Mouse (Mus musculus): ENCODE results near the gene Zar1. TPM values are rescaled to one million over a fixed set of nuclear protein-coding genes. Genes with fewer than 3 reads are reported as not detected.
"Not testable (repeated sequence)": the region's sequence is repeated elsewhere in the genome, so short reads cannot be mapped to it uniquely, and the experiment has no call there.

Zar1 gene
- polyA plus RNA-seq, 1 experiment from 2014 or later: 1.1 TPM

- not testable (repeated sequence) for H3K9ac ChIP-seq; H3K4me3 ChIP-seq (replicated peaks); H3K27me3 ChIP-seq; H3K9me3 ChIP-seq; H3K4me1 ChIP-seq; H3K36me3 ChIP-seq (replicated peaks); H3K27ac ChIP-seq; ATAC-seq (ENCODE audit: low FRiP score); H3K4me2 ChIP-seq
- 92% methylated on average over 2 of the region's 2 CpGs for WGBS
Observed at GRCm38 (mm10) chr5:72563183-72563582, 17.9 kb downstream of the Zar1 start.

DNA sequence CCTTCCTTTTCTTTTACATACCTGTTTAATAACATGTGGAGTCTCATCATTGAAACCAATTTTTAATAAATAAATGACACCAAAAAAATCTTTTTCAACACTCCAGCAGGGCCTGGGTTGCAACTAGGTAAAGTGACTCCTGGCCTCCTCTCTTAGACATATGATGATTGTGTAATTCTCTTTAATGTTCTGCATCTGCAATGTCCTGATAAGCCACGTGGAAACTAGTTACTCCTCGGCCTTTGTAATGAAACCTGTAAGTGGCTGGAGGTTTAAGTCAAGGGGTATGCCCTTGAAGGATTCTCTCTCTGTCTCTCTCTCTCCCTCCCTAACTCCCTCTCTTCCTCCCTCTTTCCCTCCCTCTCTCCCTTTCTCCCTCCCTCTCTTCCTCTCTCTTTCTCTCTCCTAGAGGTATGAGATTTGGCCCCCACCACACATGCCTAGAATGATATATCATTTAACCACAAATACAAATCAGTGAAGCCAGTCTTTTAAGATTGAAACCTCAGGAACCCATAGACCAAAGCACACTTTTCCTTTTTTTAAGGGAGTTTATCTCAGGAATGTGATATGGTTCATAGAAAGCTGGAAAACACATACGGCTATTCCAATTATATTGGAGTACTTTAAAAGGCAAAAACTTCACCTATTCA is 20.0 kb downstream of the Zar1 start:
- 82% methylated on average over 3 of the region's 3 CpGs for WGBS
- no peaks in the 10 kb centered on the region for H3K36me3 ChIP-seq (replicated peaks)
- H3K27ac ChIP-seq: no peak overlapping the region
- no peak overlapping the region for H3K4me2 ChIP-seq
- no peaks in the 10 kb centered on the region for H3K9me3 ChIP-seq
- no peak for ATAC-seq (ENCODE audit: low FRiP score)
- peaks cover 7% of the 10 kb centered on the region; the same call in 1 of the 2 replicates for H3K4me1 ChIP-seq
- H3K27me3 ChIP-seq: no peaks in the 10 kb centered on the region
- no peak overlapping the region for H3K9ac ChIP-seq
- H3K4me3 ChIP-seq (replicated peaks): no peak overlapping the region

DNA sequence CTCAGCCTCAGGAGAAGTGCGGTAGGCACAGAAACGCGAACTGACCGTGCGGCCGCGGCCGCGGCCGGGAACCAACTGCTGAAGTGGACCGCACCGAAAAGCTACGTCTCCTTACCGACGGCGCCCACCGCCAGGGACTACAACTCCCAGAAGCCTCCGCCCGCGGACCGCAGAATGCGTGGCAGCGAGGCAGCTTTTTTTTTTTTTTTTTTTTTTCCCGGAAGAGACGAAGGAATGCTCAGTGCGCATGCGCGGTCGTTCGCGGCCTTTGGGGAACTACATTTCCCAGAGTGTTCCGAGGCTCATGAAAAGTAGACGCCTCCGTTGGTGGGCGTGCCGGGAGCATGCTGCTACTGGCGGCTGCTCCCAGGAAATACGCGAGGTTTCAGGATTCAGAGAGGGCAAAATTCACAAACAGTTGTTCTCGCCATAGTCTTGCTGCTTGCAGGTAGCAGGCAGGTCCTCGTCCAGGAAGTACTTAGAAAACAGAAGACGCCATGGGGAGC is 21.5 kb downstream of the Zar1 start, which contains the start of gene Nfxl1:
Gene Nfxl1 (minus strand): TSS at position 141 of the 506 bp plus-strand sequence.
- peak within 1 kb of the TSS; percentile 80 for H3K4me2 ChIP-seq
- H3K9ac ChIP-seq: peak within 1 kb of the TSS; percentile 92
- H3K27ac ChIP-seq: peak within 1 kb of the TSS; percentile 51
- peak within 1 kb of the TSS; percentile 84 for H3K4me3 ChIP-seq (replicated peaks)
- under 1% methylated on average over 42 of the region's 42 CpGs for WGBS
- peak; percentile 96 for ATAC-seq (ENCODE audit: low FRiP score)
- H3K36me3 ChIP-seq (replicated peaks): peaks cover 4% of the 10 kb centered on the region; the same call in 1 of the 2 replicates
- no peaks in the 10 kb centered on the region for H3K9me3 ChIP-seq
- no peaks in the 10 kb centered on the region for H3K27me3 ChIP-seq
- H3K4me1 ChIP-seq: peaks cover 7% of the 10 kb centered on the region; the same call in 1 of the 2 replicates

DNA sequence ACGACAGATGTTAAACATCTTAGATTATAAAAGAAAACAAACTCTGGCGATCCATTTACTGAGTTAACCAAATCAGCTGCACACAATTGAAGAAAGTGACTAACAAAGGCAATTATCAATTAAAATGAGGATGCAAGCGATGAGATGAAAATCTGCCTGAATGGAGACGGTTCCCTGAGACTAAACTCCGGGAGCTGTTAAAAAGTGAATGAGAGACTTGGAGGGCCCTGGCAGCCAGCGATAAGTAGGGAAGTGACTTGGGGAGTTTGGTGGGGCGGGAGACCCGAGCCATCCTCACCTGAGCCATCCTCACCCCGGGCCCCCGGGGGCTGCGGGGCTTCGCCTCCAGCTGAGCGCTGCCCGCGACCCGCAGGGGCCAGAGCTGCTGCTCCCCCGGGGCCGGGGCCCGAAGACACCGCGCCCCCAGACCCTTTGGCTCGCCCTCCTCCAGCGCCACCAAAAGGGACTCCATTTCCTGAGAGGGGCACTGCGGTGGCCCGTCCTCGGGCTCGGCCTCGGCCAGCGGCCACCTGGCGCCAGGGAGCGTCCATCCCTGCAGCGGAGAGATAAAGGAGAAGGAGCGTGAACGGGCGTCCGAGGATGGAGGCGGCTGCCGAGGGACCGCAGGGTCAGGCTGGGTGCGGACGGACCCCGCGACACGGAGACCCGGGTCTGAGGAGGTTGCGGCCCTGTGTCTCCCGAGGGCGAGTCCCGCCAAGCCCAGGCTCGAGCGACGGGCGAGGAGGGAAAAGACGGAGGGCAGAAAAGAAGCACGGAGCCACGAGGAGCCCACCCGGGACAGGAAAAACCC is 22.1 kb downstream of the Zar1 start:
- peak overlapping the region; percentile 51 for H3K27ac ChIP-seq
- whole genome bisulfite sequencing: under 1% methylated on average over 57 of the region's 57 CpGs
- H3K27me3 ChIP-seq: no peaks in the 10 kb centered on the region
- ATAC-seq (ENCODE audit: low FRiP score): peak; percentile 82
- H3K4me3 ChIP-seq (replicated peaks): peak overlapping the region; percentile 84
- peaks cover 4% of the 10 kb centered on the region; the same call in 1 of the 2 replicates for H3K36me3 ChIP-seq (replicated peaks)
- peaks cover 7% of the 10 kb centered on the region; the same call in 1 of the 2 replicates for H3K4me1 ChIP-seq
- peak overlapping the region; percentile 92 for H3K9ac ChIP-seq
- peak overlapping the region; percentile 80 for H3K4me2 ChIP-seq
- H3K9me3 ChIP-seq: no peaks in the 10 kb centered on the region

GRCm38 (mm10) chr5:72556245-72556644 is 24.8 kb downstream of the Zar1 start:
- peaks cover 7% of the 10 kb centered on the region; the same call in 1 of the 2 replicates for H3K4me1 ChIP-seq
- H3K9me3 ChIP-seq: no peaks in the 10 kb centered on the region
- no peak overlapping the region for H3K4me2 ChIP-seq
- ATAC-seq (ENCODE audit: low FRiP score): no peak
- no peak overlapping the region for H3K4me3 ChIP-seq (replicated peaks)
- no peak overlapping the region for H3K27ac ChIP-seq
- no peak overlapping the region for H3K9ac ChIP-seq
- 86% methylated on average over 3 of the region's 3 CpGs for WGBS
- no peaks in the 10 kb centered on the region for H3K27me3 ChIP-seq
- peaks cover 4% of the 10 kb centered on the region; the same call in 1 of the 2 replicates for H3K36me3 ChIP-seq (replicated peaks)

GRCm38 (mm10) chr5:72551209-72551608 is 29.8 kb downstream of the Zar1 start:
- H3K27ac ChIP-seq: no peak overlapping the region
- peaks cover 12% of the 10 kb centered on the region for H3K36me3 ChIP-seq (replicated peaks)
- H3K9me3 ChIP-seq: no peaks in the 10 kb centered on the region
- no peak for ATAC-seq (ENCODE audit: low FRiP score)
- 97% methylated on average over 3 of the region's 3 CpGs for WGBS
- H3K27me3 ChIP-seq: no peaks in the 10 kb centered on the region
- no peaks in the 10 kb centered on the region for H3K4me1 ChIP-seq
- no peak overlapping the region for H3K9ac ChIP-seq
- no peak overlapping the region for H3K4me3 ChIP-seq (replicated peaks)
- no peak overlapping the region for H3K4me2 ChIP-seq

DNA sequence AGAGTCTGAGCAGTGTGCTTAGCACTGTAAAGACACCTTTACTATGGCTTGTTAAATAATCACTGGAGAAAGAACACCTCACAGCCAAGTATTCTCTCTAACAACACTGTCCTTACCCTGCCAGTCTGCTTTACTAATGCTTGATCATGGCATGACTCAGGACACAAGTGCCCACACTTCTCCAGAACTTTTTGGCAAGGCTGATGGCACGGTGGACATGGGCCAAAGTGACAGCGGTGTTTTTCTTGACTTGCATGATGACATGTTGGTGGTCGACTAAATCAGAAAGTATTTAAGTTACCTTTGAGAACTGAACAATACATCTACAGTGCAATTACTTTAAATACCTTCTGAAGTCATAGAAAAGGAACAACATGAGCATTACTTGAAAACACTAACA is 52.2 kb downstream of the Zar1 start:
- no peak overlapping the region for H3K27ac ChIP-seq
- H3K4me3 ChIP-seq (replicated peaks): no peak overlapping the region
- H3K27me3 ChIP-seq: no peaks in the 10 kb centered on the region
- H3K9ac ChIP-seq: no peak overlapping the region
- no peaks in the 10 kb centered on the region for H3K9me3 ChIP-seq
- peaks cover 38% of the 10 kb centered on the region for H3K36me3 ChIP-seq (replicated peaks)
- no peak for ATAC-seq (ENCODE audit: low FRiP score)
- H3K4me2 ChIP-seq: no peak overlapping the region
- WGBS: 96% methylated on average over 3 of the region's 3 CpGs
- H3K4me1 ChIP-seq: no peaks in the 10 kb centered on the region

Other genes starting within 250 kb of the Zar1 start
- 0.62 and 1.0 TPM in 2 replicates for gene Corin, start 76.8 kb downstream of the Zar1 start, polyA plus RNA-seq (2016; fragmentation: Nextera tagmentation; extraction: Ambion mirVana)
- 21.8 and 24.8 TPM in 2 replicates for gene Nfxl1, start 21.6 kb downstream of the Zar1 start, polyA plus RNA-seq (2016; fragmentation: Nextera tagmentation; extraction: Ambion mirVana)
- gene Gm5868, start 6.3 kb upstream of the Zar1 start, polyA plus RNA-seq (2016; fragmentation: Nextera tagmentation; extraction: Ambion mirVana): 3.2 and 3.5 TPM in 2 replicates
- not detected in 2 replicates for gene Cnga1, start 63.0 kb upstream of the Zar1 start, polyA plus RNA-seq (2016; fragmentation: Nextera tagmentation; extraction: Ambion mirVana)
- 0.49 and 0.56 TPM in 2 replicates for gene Nipal1, start 66.5 kb upstream of the Zar1 start, polyA plus RNA-seq (2016; fragmentation: Nextera tagmentation; extraction: Ambion mirVana)
- gene Txk, start 171.5 kb upstream of the Zar1 start, polyA plus RNA-seq (2016; fragmentation: Nextera tagmentation; extraction: Ambion mirVana): not detected in 2 replicates